ENCODE assay signal across 9 mouse cellular contexts in genomic region chr1:75652987-75653573, GRCm38 (mm10).
DNase-seq lines count a peak whose midpoint lies in the region; ATAC-seq and TF ChIP-seq lines count a peak whose summit lies in the region.
"Had no signal": no experiment of that assay in that cellular context is flagged by ENCODE, and none has a peak within 500 bp of the region (broad histone marks: within the 10 kb centered on the region; RNA-seq: fewer than 3 reads in every experiment).

No protein-coding gene starts in this region.

- H3K36me3 ChIP-seq in kidney, embryonic 15.5 days = no peaks in the 10 kb centered on the region
- no peaks in the 10 kb centered on the region for H3K36me3 ChIP-seq in stomach, embryonic 16.5 days (ENCODE audit: control insufficient read depth, insufficient read depth, low read length)
- H3K36me3 ChIP-seq in stomach, postnatal 0 days (ENCODE audit: control insufficient read depth, insufficient read depth, low read length) = no peaks in the 10 kb centered on the region
- no peaks in the 10 kb centered on the region for H3K36me3 ChIP-seq in neural tube, embryonic 15.5 days
- H3K36me3 ChIP-seq: limb, embryonic 13.5 days had no signal

- no peak overlapping the region for H3K27ac ChIP-seq in gastrocnemius, adult 2 months
- H3K27ac ChIP-seq in kidney, embryonic 15.5 days = no peak overlapping the region
- H3K27ac ChIP-seq in stomach, embryonic 16.5 days (ENCODE audit: low read length) = no peak overlapping the region
- no peak overlapping the region for H3K27ac ChIP-seq in stomach, postnatal 0 days (replicated peaks)
- H3K27ac ChIP-seq in neural tube, embryonic 15.5 days (replicated peaks) = no peak overlapping the region
- H3K27ac ChIP-seq: limb, embryonic 13.5 days had no signal

- ATAC-seq in kidney, embryonic 15.5 days (replicated peaks; ENCODE audit: low FRiP score) = no peak
- ATAC-seq in stomach, embryonic 16.5 days (ENCODE audit: insufficient read depth, low FRiP score) = 0 out of 2 replicates have a peak, but pooled peaks have one; percentile 17
- no peak for ATAC-seq in stomach, postnatal 0 days (ENCODE audit: low FRiP score, low TSS enrichment)
- ATAC-seq in neural tube, embryonic 15.5 days (ENCODE audit: low FRiP score) = 0 out of 2 replicates have a peak, but pooled peaks have one; percentile 41

- no peak for TF ChIP-seq CTCF in gastrocnemius, adult 2 months (IDR thresholded peaks at IDR 0.05)
- TF ChIP-seq CTCF in stomach, postnatal 0 days (IDR thresholded peaks at IDR 0.05; ENCODE audit: low read depth) = no peak

- H3K9me3 ChIP-seq in kidney, embryonic 15.5 days (replicated peaks) = no peaks in the 10 kb centered on the region
- no peaks in the 10 kb centered on the region for H3K9me3 ChIP-seq in stomach, embryonic 16.5 days (replicated peaks; ENCODE audit: control insufficient read depth, low read length)
- H3K9me3 ChIP-seq in stomach, postnatal 0 days (ENCODE audit: control insufficient read depth, low read length) = no peaks in the 10 kb centered on the region
- no peaks in the 10 kb centered on the region for H3K9me3 ChIP-seq in neural tube, embryonic 15.5 days (replicated peaks)
- H3K9me3 ChIP-seq: limb, embryonic 13.5 days had no signal

- no peak for DNase-seq in gastrocnemius, adult 2 months
- no peak for DNase-seq in gastrocnemius, adult 18-20 months (ENCODE audit: low spot score)
- DNase-seq in kidney, adult 18-20 months = no peak
- DNase-seq in stomach, postnatal 0 days (ENCODE audit: low spot score) = no peak
- DNase-seq in thymus, postnatal 14 days = no peak

- 65% methylated on average over 3 of the region's 3 CpGs for WGBS in kidney, embryonic 15.5 days
- WGBS in stomach, embryonic 16.5 days = 60% methylated on average over 3 of the region's 3 CpGs
- 57% methylated on average over 3 of the region's 3 CpGs for WGBS in stomach, postnatal 0 days
- WGBS in neural tube, embryonic 15.5 days = 62% methylated on average over 3 of the region's 3 CpGs

- no peak overlapping the region for H3K9ac ChIP-seq in kidney, embryonic 15.5 days
- no peak overlapping the region for H3K9ac ChIP-seq in stomach, embryonic 16.5 days (ENCODE audit: low read length)
- no peak overlapping the region for H3K9ac ChIP-seq in stomach, postnatal 0 days (ENCODE audit: low read length)
- no peak overlapping the region for H3K9ac ChIP-seq in neural tube, embryonic 15.5 days (replicated peaks)
- H3K9ac ChIP-seq: limb, embryonic 13.5 days had no signal

- intact Hi-C loops in gastrocnemius, adult 2 months (cut with DNase I) = no loop called here

- H3K4me3 ChIP-seq in gastrocnemius, adult 2 months = peak overlapping the region; percentile 65
- H3K4me3 ChIP-seq in kidney, embryonic 15.5 days (replicated peaks) = no peak overlapping the region
- no peak overlapping the region for H3K4me3 ChIP-seq in stomach, embryonic 16.5 days (replicated peaks; ENCODE audit: low read length)
- no peak overlapping the region for H3K4me3 ChIP-seq in stomach, postnatal 0 days (ENCODE audit: low read depth, low read length)
- H3K4me3 ChIP-seq in neural tube, embryonic 15.5 days (replicated peaks) = no peak overlapping the region
- H3K4me3 ChIP-seq: limb, embryonic 13.5 days had no signal

- no peak for TF ChIP-seq EP300 in stomach, postnatal 0 days (optimal IDR thresholded peaks at IDR 0.05)

- H3K4me2 ChIP-seq in kidney, embryonic 15.5 days = peak overlapping the region; percentile 51; the same call in 1 of the 2 replicates
- H3K4me2 ChIP-seq in stomach, embryonic 16.5 days (ENCODE audit: low read depth, low read length) = no peak overlapping the region
- no peak overlapping the region for H3K4me2 ChIP-seq in stomach, postnatal 0 days (replicated peaks; ENCODE audit: low read depth)
- H3K4me2 ChIP-seq in neural tube, embryonic 15.5 days = peak overlapping the region; percentile 51

- H3K4me1 ChIP-seq in kidney, embryonic 15.5 days = peaks cover 6% of the 10 kb centered on the region; the same call in 1 of the 2 replicates
- no peaks in the 10 kb centered on the region; the same call in 1 of the 2 replicates for H3K4me1 ChIP-seq in stomach, embryonic 16.5 days (ENCODE audit: control insufficient read depth, insufficient read depth, low read length)
- H3K4me1 ChIP-seq in stomach, postnatal 0 days (replicated peaks; ENCODE audit: control insufficient read depth, insufficient read depth) = no peaks in the 10 kb centered on the region
- H3K4me1 ChIP-seq in neural tube, embryonic 15.5 days = peaks cover 20% of the 10 kb centered on the region

- no peaks in the 10 kb centered on the region for H3K27me3 ChIP-seq in kidney, embryonic 15.5 days
- H3K27me3 ChIP-seq in stomach, embryonic 16.5 days (ENCODE audit: control insufficient read depth, insufficient read depth, low read length) = no peaks in the 10 kb centered on the region
- H3K27me3 ChIP-seq in stomach, postnatal 0 days (ENCODE audit: control insufficient read depth, insufficient read depth, low read length) = no peaks in the 10 kb centered on the region
- peaks cover 9% of the 10 kb centered on the region for H3K27me3 ChIP-seq in neural tube, embryonic 15.5 days (replicated peaks)
- H3K27me3 ChIP-seq: limb, embryonic 13.5 days had no signal

Comparison
In these comparisons a context has a peak if more than half of its experiments do, and no peak if none do; other contexts are left out.
1. ATAC-seq: peak in stomach, embryonic 16.5 days (single experiment) and neural tube, embryonic 15.5 days (single experiment); none in kidney, embryonic 15.5 days (single experiment) and stomach, postnatal 0 days (single experiment).
2. H3K4me2 ChIP-seq: peak in kidney, embryonic 15.5 days (single experiment) and neural tube, embryonic 15.5 days (single experiment); none in stomach, embryonic 16.5 days (single experiment) and stomach, postnatal 0 days (single experiment).